Mouse (Mus musculus): ENCODE results near the gene Methig1. TPM values are rescaled to one million over a fixed set of nuclear protein-coding genes. Genes with fewer than 3 reads are reported as not detected.
"Not testable (repeated sequence)": the region's sequence is repeated elsewhere in the genome, so short reads cannot be mapped to it uniquely, and the experiment has no call there.

Gene Methig1
- total RNA-seq, 2 experiments from 2014 or later, result not detected

- DNase-seq (ENCODE audit: low spot score), result no peak
Observed at GRCm38 (mm10) chr15:100393016-100393415, 40.1 kb downstream of the Methig1 start.

- no peak for DNase-seq (ENCODE audit: low spot score)
Observed at GRCm38 (mm10) chr15:100395561-100395960, 42.6 kb downstream of the Methig1 start.

DNA sequence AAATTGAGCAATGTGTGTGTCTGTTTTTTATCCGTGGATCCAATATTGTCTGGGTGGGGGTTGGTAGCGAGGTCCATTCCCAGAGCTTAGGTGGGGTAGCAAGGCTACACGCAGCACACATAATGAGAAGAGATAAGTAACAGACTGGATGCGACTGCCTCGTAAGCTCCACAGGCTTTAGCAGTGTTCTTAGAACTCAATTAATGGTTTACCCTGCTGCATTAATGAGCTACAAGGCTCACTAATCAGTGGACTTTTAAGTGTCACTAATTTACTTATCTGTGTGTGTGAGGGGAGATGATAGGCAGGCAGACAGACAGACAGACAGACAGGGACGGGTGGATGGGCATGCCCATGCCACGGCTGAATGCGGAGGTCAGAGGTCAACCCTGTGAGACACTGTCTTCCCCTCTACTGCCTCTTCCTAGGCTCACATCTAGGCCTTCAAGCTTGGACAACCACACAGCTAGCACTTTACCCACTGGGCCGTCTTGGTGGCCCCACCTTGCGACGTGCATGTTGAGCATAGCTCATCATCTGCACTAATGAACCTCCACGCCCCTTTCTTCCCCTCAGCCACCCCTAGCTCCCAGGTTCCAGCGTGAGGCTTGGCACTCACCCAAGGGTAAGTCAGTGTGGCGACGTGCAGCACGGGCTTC, 47.8 kb downstream of the Methig1 start:
- DNase-seq (ENCODE audit: low spot score), result no peak

GRCm38 (mm10) chr15:100401811-100402210, 48.9 kb downstream of the Methig1 start:
- DNase-seq (ENCODE audit: low spot score), result no peak

GRCm38 (mm10) chr15:100402347-100402746, 49.4 kb downstream of the Methig1 start:
- no peak for DNase-seq (ENCODE audit: low spot score)

DNA sequence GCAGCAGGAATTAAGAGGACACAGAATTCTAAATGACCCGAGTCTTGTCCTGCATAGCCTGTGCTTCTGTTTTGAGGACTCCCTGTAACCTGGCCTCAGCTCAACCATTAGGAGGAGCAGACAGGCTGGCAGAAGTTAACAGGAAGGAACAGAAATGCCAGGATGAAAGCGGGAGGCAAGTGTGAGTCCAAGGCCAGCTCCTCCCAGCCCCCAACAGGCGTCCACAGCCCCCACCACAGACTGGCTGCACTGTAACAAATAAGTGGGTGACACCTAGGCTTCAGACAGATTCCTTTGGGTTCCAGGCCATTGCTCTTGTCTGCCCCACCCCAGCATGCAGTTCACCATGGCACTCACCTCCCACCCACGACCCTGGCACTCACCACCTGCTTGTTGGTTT, 49.8 kb downstream of the Methig1 start:
- DNase-seq (ENCODE audit: low spot score), result no peak

- no peak for DNase-seq (ENCODE audit: low spot score)
Observed at GRCm38 (mm10) chr15:100403318-100404000, 50.5 kb downstream of the Methig1 start.

- DNase-seq (ENCODE audit: low spot score), result no peak
Observed at GRCm38 (mm10) chr15:100406088-100406487, 53.1 kb downstream of the Methig1 start.

GRCm38 (mm10) chr15:100410918-100411672, 58.1 kb downstream of the Methig1 start:
- peak; percentile 36 for DNase-seq (ENCODE audit: low spot score)

- DNase-seq (ENCODE audit: low spot score), result no peak
Observed at GRCm38 (mm10) chr15:100411731-100412130, 58.8 kb downstream of the Methig1 start.

DNA sequence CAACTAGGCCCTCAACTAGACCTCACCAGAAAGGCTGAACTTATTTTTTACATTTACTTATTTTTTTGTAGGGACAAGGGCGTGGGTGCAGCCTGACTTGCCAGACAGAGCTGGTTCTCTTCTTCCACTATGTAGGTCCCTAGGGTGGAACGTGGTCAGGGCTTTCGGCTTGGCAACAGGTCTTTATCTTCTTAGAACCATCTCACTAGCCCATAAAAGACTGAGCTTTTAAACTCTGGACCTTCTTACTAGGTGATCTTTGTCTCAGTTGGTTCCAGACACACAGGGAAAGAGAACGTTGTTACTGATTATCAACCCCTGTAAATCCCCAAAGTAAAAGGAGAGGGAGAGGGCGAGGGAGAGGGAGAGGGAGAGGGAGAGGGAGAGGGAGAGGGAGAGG, 60.4 kb downstream of the Methig1 start:
- DNase-seq (ENCODE audit: low spot score), result no peak

DNA sequence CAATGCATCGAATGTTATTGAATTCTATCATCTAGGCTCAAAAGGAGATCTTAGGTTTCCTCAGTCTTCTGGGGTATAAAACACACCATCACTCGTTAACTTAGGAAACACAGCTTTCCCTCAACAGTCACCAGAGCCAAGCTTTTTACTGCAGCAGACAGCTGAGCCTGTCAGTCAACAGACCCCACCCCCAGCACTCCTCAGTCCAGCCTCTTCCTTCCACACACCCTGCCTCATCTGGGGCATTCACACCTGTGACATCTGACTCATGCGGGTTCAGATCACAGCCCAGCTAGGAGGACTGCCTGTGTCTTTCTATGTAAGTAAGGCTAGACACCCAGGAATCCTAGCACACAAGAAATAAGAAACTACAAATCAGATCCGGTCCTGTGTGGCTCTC, 61.1 kb downstream of the Methig1 start:
- peak; percentile 62 for DNase-seq (ENCODE audit: low spot score)

DNA sequence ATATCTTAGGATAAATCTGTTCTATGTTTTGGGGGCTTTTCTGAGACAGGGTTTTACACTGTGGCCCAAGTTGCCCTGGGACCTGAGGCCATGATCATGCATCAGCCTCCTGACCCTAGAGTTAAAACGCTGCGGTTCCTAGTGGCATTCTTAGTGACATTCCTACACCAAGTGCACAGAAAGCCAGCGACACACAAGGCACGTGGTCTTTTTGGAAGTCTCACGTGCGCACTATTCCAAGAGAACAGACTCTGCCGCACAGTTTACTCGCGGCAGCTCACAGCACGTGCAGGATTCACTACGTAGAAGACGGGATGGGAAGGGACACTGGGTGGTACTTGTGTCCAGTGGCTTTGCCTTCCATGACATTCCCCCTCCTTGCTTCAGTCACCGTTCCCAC, 62.0 kb downstream of the Methig1 start:
- no peak for DNase-seq (ENCODE audit: low spot score)

DNA sequence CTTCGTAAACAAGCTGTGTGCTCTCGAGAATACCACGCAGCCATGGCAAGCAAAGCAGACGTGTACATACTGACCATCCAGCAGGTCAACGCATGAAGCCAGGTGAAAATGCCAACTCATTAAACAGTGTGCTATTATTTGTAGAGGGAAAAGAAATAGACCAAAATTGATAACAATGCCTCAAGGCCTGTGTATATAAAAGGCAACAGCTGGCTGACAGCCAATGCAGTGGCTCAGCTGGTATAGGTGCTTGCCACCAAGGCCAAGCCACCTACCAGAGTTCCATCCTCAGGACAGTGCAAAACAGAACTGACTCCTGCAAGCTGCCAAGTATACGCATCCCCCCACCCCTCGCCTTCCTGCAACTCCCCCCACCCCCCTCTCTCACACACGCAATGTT, 62.7 kb downstream of the Methig1 start:
- no peak for DNase-seq (ENCODE audit: low spot score)

- DNase-seq (ENCODE audit: low spot score), result no peak
Observed at GRCm38 (mm10) chr15:100417854-100418450, 65.0 kb downstream of the Methig1 start.

- DNase-seq (ENCODE audit: low spot score), result peak; percentile 51
Observed at GRCm38 (mm10) chr15:100419311-100419710, 66.4 kb downstream of the Methig1 start.

- no peak for DNase-seq (ENCODE audit: low spot score)
Observed at GRCm38 (mm10) chr15:100419901-100420745, 67.2 kb downstream of the Methig1 start.

GRCm38 (mm10) chr15:100421059-100421757, 68.3 kb downstream of the Methig1 start:
- no peak for DNase-seq (ENCODE audit: low spot score)

GRCm38 (mm10) chr15:100421758-100422197, 68.8 kb downstream of the Methig1 start, which contains the start of gene Gm5475:
Gene Gm5475, plus strand, starts transcription at chr15:100422147.
- not testable (repeated sequence) for DNase-seq (ENCODE audit: low spot score)

DNA sequence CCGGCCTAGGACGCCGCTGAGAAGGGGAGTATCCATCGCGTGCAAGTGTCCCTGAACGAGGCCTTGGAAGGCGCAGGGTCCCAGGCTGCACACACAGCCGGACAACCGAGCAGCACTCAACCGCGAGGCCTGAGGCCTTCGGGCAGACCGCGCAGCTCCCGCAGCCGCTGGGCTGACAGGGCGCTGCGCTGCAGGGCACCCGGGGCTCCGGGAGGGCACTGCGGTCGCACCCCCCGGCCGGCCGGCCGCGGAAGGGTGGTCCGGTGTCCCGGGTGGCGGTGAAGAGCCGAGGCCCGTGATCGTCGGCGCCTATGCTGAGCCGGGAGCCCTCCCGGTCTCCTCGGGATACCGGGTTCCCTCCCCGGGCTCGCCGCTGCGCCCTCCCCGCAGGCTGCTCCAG, 69.5 kb downstream of the Methig1 start:
- DNase-seq (ENCODE audit: low spot score), result no peak

Data from gastrocnemius, adult 18-20 months (tissue).